Mouse (Mus musculus): ENCODE data around the gene Magi2.

The Magi2 gene

DNA sequence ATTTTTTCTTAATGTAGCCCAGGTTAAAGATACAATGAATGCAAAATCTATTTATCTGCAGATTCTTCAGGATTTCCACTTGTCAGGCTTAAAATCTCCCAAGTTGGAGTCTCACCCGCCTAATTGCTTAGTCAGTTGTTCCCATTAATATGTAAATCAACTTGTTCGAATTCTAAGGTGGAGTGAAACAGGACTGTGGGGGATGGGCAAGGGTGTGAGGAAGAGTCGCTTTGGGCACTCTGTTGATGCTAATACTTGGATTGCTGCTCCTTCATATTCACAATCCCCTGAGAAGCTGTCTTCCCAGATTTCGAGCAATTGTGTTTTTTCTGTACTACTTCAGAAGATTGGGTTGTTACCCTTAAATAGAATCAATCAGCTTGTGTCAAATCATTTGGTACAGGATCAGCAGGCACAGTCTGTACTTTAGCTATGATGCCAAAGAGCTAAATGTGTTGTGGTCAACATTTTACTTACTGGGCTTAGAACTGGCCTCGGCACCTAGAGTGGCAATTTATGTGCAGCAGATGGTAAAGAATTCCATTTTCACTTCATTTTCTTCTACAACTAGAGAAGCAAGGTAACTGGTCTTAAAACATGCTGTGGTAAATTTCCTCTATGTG, 560.8 kb downstream of the Magi2 start:
- no peak for TF ChIP-seq GATA4 (IDR thresholded peaks at IDR 0.05; ENCODE audit: insufficient replicate concordance, low read length)

DNA sequence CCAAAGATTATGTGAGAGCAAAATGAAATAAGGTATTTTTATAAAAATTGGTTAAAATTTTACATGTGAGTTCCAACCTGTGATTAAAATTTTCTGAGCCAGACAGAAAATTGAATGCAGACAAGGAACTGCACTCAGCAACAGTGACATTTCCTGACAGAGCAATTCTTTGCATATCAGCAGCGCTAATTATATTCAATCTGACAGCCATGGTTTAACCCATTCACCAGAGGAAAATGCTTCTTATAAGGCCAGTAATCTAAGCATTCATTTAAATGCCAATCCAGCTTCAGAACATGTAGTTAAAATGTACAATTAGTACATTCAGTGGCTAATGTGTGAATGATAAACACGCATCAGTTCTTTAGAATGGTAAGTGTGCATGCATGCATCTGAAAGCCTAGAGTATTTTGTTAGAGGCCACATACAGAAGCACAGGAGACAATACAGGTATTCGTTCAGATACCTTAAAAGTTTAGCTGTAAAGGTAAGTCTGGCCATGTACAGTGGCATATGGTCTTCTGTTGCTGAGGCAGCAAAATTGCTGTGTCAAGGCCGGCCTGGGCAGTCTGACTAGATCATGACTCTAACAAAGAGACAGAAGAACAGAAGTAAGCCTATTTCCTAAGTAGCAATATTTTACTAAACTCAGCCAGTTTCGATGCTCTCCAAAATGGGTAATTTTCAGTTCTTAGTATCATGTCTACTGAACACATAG, 576.4 kb downstream of the Magi2 start:
- TF ChIP-seq GATA4 (IDR thresholded peaks at IDR 0.05; ENCODE audit: insufficient replicate concordance, low read length), result no peak

DNA sequence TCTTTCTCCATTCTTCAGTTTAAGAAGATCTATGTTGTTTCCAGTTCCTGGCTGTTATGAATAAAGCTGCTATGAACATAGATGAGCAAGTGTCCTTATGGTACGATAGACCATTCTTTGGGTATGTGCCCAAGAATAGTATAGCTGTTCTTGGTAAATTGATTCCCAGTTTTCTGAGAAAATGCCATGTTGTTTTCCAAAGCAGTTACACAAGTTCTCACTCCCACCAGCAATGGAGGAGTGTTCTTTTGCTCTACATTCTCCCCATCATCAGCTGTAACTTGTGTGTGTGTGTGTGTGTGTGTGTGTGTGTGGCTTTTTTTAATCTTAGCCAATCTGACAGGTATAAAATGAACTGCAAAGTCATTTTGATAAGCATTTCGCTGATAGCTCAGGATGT, 595.7 kb downstream of the Magi2 start:
- TF ChIP-seq GATA4 (IDR thresholded peaks at IDR 0.05; ENCODE audit: insufficient replicate concordance, low read length), result no peak

DNA sequence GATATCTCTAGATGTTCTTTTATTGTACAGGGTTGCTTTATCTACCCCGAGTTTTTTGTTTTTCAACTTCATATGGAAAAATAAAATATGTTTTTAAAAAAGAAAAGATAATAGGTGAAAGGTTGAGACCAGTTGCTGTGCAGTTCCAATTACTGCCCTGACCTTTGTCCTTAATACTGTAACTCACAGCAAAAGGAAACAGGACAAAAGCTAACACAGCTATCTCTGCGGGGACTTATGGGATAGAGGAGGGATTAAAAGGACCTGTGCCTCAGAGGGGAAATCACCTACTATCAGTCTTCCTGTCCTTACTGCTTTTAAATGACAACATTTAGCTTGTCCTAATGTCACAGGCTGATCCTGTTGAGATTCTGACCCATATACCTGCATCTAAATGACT, 599.1 kb downstream of the Magi2 start:
- no peak for TF ChIP-seq GATA4 (IDR thresholded peaks at IDR 0.05; ENCODE audit: insufficient replicate concordance, low read length)

DNA sequence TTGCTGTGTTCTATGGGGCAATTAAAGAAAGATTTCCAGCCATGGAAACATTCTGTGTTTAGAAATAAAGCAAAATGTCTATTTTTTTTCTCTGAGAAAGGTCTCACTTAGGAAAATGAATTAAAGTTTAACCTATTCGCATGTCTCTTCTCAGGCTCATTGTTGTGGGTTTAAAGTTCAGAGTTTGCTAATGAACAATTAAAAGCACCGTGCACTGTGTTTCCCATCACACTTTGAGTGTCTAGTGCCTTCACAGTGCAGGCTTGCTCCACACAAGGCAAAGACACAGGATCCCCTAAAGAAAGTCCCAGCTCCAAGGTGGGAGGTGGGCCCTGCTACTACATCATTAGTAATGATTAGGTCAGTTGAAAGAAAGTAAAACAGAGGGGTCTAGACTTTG, 602.5 kb downstream of the Magi2 start:
- TF ChIP-seq GATA4 (IDR thresholded peaks at IDR 0.05; ENCODE audit: insufficient replicate concordance, low read length), result no peak

DNA sequence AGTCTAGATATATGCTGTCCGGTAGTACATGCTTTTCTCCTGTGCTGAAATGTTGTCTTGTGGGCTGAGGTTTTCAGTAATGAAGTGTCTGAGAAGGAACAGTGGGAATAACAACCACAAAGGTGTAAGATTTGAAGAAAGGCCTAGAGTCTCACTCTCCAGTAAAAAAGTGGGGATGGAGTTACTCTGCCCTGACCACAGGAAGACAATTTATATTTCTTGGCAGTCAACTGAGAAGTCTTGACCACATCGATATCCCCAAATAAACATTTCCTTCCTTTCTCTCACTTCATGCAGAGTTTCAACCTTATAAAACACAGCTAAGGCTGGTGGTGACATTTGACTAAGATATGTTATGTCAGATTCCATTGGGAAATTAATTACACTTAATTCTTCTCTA, 636.0 kb downstream of the Magi2 start:
- TF ChIP-seq GATA4 (IDR thresholded peaks at IDR 0.05; ENCODE audit: insufficient replicate concordance, low read length), result no peak

DNA sequence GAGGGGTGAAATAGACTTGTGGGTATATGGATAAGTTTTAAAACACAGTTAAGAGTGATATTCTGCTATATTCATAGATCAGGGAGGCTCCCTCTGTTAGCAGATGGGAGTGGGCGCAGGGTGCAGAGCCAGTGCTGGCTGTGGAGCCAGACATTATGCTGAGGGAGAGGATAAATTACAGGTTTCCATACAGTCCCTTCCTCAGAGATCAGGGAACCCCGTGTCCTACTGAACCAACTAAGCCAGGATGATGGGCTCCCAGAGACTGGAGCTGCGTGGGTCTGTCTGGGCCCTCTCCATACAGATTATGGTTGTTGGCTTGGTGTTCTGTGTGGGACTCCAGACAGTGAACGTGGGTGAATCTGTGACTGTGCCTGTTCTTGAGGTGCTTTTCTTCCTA, 643.6 kb downstream of the Magi2 start:
- no peak for TF ChIP-seq GATA4 (IDR thresholded peaks at IDR 0.05; ENCODE audit: insufficient replicate concordance, low read length)

DNA sequence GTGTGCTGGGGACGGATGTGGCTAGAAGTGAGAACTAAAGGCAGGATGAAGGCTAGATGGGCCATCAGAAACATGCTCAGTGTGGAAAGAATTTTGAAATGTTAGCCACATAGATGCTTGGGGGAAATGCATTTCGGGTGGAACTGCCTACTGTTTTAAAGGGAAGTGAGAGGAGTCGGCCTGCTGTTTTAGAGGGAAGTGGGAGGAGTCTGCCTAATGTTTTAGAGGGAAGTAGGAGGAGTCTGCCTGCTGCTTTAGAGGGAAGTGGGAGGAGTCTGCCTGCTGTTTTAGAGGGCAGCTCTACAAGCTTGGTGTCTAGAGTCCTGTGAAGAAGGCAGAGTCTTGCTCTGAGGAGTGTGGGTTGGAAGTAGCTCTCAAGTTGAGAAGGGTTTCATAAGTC, 664.9 kb downstream of the Magi2 start:
- TF ChIP-seq GATA4 (IDR thresholded peaks at IDR 0.05; ENCODE audit: insufficient replicate concordance, low read length), result no peak

DNA sequence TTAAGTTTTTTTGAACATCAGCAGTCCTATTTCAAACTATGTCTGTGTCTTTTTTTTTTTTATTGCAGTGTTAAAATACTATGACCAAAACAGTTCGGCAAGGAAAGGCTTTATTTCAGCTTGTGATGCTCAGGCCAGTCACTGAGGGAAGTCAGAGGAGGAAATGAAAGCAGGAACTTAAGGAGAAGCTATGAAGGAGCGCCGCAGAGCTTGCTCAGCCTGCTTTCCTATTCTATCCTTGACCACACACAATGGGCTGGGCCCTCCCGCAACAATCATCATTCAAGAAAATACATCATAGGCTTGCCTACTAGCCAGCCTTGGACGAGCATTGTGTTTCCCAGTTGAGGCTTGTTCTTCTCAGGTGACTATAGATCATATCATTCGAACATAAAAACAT, 669.1 kb downstream of the Magi2 start:
- no peak for TF ChIP-seq GATA4 (IDR thresholded peaks at IDR 0.05; ENCODE audit: insufficient replicate concordance, low read length)

DNA sequence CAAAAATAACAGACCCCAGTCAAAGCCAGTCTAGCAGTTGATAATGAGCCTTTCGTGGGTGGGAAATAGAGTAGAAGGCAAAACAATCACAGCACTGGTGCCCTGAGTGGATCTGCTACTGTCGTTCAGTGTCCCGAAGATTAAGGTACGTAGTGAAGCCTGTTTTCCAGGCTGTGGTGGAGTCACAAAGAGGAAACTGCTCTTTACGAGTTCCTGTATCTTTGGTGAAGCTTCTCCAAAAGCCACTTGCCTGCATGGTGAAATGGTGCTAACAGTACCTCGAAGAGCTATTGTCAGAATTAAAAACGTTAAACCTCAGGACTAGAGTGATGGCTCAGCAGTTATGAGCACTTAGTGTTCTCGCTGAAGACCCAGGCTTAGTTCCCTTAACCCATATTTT, 674.8 kb downstream of the Magi2 start:
- TF ChIP-seq GATA4 (IDR thresholded peaks at IDR 0.05; ENCODE audit: insufficient replicate concordance, low read length), result no peak

DNA sequence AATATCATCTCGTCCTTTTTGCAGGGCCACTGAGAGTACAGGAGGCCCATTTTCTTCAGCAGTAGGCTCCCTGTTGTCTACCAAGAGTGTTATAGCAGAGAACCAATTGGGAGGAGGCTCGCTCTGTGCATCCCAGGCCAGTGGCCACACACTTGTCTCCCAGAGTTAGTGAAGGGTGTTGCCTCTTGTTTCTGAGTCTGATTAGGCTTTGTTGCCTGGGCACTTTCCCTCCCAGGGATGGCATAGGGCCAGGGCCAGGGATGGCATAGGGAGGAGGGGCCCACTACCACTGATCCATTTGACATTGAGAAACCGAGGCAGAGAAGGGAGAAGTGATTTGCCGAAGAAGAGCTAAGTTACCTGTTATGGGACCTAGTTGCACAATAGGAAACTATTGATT, 679.8 kb downstream of the Magi2 start:
- no peak for TF ChIP-seq GATA4 (IDR thresholded peaks at IDR 0.05; ENCODE audit: insufficient replicate concordance, low read length)

DNA sequence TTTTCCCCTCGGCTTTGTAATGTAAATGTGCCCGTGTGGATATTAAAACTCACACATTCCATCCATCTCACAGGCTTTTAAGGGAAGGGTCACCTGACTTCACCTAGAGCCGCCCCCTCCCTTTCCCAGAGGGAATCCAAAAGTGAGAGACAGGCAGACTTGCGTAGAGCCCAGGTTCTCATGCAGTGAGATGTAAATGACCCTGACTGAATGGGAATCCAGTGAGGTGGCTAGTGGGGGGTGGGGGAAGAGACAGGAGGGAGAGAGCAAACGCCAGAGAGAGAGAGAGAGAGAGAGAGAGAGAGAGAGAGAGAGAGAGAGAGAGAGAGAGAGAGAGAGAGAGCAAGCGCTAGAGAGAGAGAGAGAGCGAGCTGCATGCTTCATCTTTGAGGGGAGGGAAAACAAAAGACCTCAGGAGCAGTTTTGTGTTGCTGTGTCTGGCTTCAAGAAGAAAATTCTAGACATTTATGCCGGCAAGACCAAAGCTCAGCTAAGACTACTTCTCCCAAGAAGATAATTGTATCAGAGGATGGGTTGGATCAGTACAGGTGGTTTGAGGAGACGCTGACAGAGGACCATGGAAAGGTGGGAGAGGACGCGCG, 680.6 kb downstream of the Magi2 start:
- TF ChIP-seq GATA4 (IDR thresholded peaks at IDR 0.05; ENCODE audit: insufficient replicate concordance, low read length), result no peak

DNA sequence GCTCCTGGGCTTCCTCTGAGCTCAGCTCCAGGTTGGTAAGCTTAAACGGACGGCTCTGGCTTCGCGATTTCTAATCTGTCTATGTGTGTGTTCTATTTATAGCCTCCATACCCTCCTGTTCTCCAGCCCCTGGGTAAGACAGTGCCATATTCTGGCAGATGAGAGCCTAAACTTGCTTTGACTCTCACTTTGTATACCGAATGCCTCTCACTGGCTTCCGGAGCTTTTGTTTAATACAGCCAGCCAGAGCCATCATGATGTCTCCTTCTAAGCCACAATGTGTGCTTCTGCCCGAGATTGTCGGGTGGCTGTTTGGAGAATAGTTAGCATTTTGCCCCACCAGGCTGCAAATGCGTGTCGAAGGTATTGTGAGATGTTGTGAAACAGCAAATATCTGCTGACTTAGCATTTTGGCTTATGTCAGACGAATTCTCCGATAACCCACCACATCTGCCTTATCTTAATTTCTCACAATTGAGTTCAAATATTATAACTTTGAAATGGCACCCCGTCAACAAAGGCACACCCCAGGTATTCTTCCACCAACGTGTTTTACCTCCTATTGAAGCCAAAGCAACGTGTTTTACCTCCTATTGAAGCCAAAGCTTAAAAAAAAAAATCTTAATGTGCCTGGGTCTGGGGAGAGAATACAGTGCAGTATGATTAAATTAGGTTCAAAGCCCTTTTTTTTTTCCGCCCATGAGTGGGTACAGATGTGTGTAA, 681.3 kb downstream of the Magi2 start:
- TF ChIP-seq GATA4 (IDR thresholded peaks at IDR 0.05; ENCODE audit: insufficient replicate concordance, low read length), result no peak

DNA sequence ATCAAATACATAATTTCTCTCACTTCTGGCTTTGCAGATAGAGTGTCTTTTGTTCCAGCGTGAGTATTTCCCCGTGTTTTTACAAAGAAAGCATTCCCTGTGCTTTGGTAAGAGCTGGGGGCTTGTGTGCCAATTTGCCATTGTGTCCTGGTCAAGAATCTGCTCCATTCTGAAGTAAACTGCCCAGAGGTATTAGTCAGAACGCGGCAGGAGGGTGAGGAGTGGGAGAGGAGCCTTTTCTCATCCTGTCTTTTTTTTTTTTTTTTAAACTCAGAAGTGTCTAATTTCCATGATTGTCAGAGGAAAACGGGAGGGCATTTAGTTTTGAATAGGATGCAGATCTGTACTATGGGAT, 681.8 kb downstream of the Magi2 start:
- TF ChIP-seq GATA4 (IDR thresholded peaks at IDR 0.05; ENCODE audit: insufficient replicate concordance, low read length), result no peak

DNA sequence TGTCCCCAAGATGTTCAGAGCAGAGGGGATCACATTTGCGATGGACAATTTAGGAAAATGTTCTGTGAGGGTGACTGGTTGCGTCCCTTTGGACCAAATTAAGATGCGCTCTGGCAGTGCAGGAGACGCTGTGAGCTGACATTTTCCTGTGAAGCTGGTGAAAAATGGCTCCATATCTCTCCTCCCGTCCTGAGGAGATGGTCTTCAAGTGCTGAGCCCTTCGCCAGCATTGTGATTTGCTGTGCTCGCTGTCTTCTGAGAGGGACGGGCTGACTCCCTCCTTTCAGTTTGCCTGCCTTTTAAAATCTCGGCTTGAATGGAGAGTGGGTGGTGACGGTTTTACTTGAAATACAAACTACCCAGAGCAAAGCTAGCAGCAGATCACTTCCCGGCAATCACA, 682.2 kb downstream of the Magi2 start:
- no peak for TF ChIP-seq GATA4 (IDR thresholded peaks at IDR 0.05; ENCODE audit: insufficient replicate concordance, low read length)

DNA sequence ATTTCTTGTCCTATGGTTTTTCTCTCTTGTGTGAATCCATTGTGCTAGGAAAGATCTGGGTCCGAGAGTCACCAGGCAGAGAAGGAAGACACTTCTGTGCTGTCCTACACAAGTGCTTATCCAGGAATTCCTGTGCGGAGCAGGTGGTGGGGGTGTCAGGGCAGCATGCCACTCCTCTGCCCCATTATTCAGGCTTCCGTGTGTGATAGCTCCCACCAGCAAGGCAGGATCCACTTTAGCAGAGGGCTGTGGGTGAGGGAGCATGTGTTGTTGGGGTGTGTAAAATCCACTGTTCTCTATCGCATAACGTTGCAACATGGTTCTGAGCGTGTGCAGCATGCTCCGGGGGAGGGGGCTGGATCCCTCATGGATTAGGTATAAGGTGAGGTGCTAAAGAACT, 682.8 kb downstream of the Magi2 start:
- no peak for TF ChIP-seq GATA4 (IDR thresholded peaks at IDR 0.05; ENCODE audit: insufficient replicate concordance, low read length)

Data from liver, adult (tissue).